Mouse (Mus musculus) CH12.LX (cell line): ENCODE data around the gene Polr3gl. TPM values are rescaled to one million over a fixed set of nuclear protein-coding genes. Genes with fewer than 3 reads are reported as not detected.

Experiments used
- DNase-seq: peaks from one replicate; pipeline ENCODE4 v3.0.0-alpha.2; 2013; ENCODE audit errors: extremely low read depth
- H3K27ac ChIP-seq: 2 replicates; pipeline ENCODE4 v1.5.1; 2012; ENCODE audit warnings: low read depth, mild to moderate bottlenecking, control low read depth, moderate library complexity; ENCODE audit not compliant: insufficient read depth
- H3K27me3 ChIP-seq: replicated peaks from 2 replicates; pipeline ENCODE3; 2012; ENCODE audit warnings: inconsistent platforms
- H3K36me3 ChIP-seq, 2 experiments: replicated peaks in 1 of 2; 2 replicates each; pipeline versions ENCODE3 to v1.6.1; 2012; ENCODE audit warnings: inconsistent platforms in 1 of 2, low read length in 1 of 2, mild to moderate bottlenecking in 1 of 2, mixed read lengths in 1 of 2, moderate library complexity in 1 of 2; ENCODE audit not compliant: control insufficient read depth in 1 of 2, insufficient read depth in 1 of 2
- H3K4me1 ChIP-seq, 2 experiments: 2 replicates each; pipeline ENCODE4 v1.6.1; 2012; ENCODE audit warnings: inconsistent platforms in 1 of 2, moderate library complexity in 1 of 2; ENCODE audit not compliant: insufficient read depth in 2 of 2, control insufficient read depth in 1 of 2
- H3K4me2 ChIP-seq: 2 replicates; pipeline ENCODE4 v1.6.1; 2012; ENCODE audit warnings: low read depth, mild to moderate bottlenecking, control low read depth; ENCODE audit not compliant: poor library complexity, insufficient read depth, severe bottlenecking
- H3K4me3 ChIP-seq, 3 experiments: fragments of 150-350 bp in 1 of 3; sonication (generic) in 1 of 3; replicated peaks in 1 of 3; 2 replicates each; pipeline versions ENCODE3 to v1.5.1; 2011 to 2012; ENCODE audit warnings: low read depth in 2 of 3, low read length in 2 of 3, mild to moderate bottlenecking in 2 of 3, moderate library complexity in 2 of 3, control low read depth in 1 of 3, improper control_type of control experiment in 1 of 3, inconsistent platforms in 1 of 3, mixed read lengths in 1 of 3; ENCODE audit not compliant: poor library complexity in 1 of 3
- H3K79me2 ChIP-seq: replicated peaks from 2 replicates; pipeline ENCODE4 v1.6.1; 2012; ENCODE audit warnings: mild to moderate bottlenecking, moderate library complexity; ENCODE audit not compliant: control insufficient read depth, poor library complexity, insufficient read depth, severe bottlenecking; ENCODE audit errors: extremely low read depth
- H3K9ac ChIP-seq: 2 replicates; pipeline ENCODE4 v1.6.1; 2012; ENCODE audit warnings: low read depth, mild to moderate bottlenecking, control low read depth, moderate library complexity; ENCODE audit not compliant: insufficient read depth
- H3K9me3 ChIP-seq: replicated peaks from 2 replicates; pipeline ENCODE3; 2012; ENCODE audit warnings: low read length, inconsistent platforms, mixed read lengths
- CHD1 ChIP-seq: IDR thresholded peaks from 2 replicates; pipeline ENCODE4 v1.6.1; 2012; ENCODE audit warnings: low read depth, low read length, improper control_type of control experiment, inconsistent platforms
- CTCF ChIP-seq, 2 experiments: IDR thresholded peaks in 1 of 2; conservative IDR thresholded peaks in 1 of 2; 2 replicates each; pipeline ENCODE4 v1.5.1; 2011 to 2012; ENCODE audit warnings: low read depth in 2 of 2, low read length in 2 of 2, improper control_type of control experiment in 1 of 2, inconsistent platforms in 1 of 2, mild to moderate bottlenecking in 1 of 2, moderate library complexity in 1 of 2
- E2F4 ChIP-seq: IDR thresholded peaks from 2 replicates; pipeline ENCODE4 v1.6.1; 2011; ENCODE audit warnings: low read depth, low read length, improper control_type of control experiment; ENCODE audit not compliant: insufficient replicate concordance
- GABPA ChIP-seq: IDR thresholded peaks from 2 replicates; pipeline ENCODE4 v1.6.1; 2012; ENCODE audit warnings: low read depth, low read length, improper control_type of control experiment, inconsistent platforms; ENCODE audit not compliant: insufficient replicate concordance
- IRF4 ChIP-seq: IDR thresholded peaks from 2 replicates; pipeline ENCODE4 v1.6.1; 2014; ENCODE audit warnings: low read depth, mild to moderate bottlenecking, inconsistent platforms, low read length, improper control_type of control experiment
- JUN ChIP-seq: IDR thresholded peaks from 2 replicates; pipeline ENCODE4 v1.6.1; 2011; ENCODE audit warnings: low read depth, mild to moderate bottlenecking, low read length, improper control_type of control experiment, moderate library complexity; ENCODE audit not compliant: insufficient read depth
- MXI1 ChIP-seq: IDR thresholded peaks from 2 replicates; pipeline ENCODE4 v1.6.1; 2011; ENCODE audit warnings: mild to moderate bottlenecking, low read depth, low read length, improper control_type of control experiment
- NRF1 ChIP-seq: IDR thresholded peaks from 2 replicates; pipeline ENCODE4 v1.6.1; 2014; ENCODE audit warnings: low read depth, mild to moderate bottlenecking, inconsistent platforms, low read length, improper control_type of control experiment, moderate library complexity
- POLR2AphosphoS2 ChIP-seq: IDR thresholded peaks from 2 replicates; pipeline ENCODE4 v1.6.1; 2011; ENCODE audit warnings: low read depth, low read length, improper control_type of control experiment
- RAD21 ChIP-seq: IDR thresholded peaks from 2 replicates; pipeline ENCODE4 v1.6.1; 2011; ENCODE audit warnings: low read depth, mild to moderate bottlenecking, low read length, improper control_type of control experiment, moderate library complexity
- RCOR1 ChIP-seq: conservative IDR thresholded peaks from 2 replicates; pipeline ENCODE4 v1.6.1; 2012; ENCODE audit warnings: low read depth, mild to moderate bottlenecking, inconsistent platforms, low read length, improper control_type of control experiment
- USF2 ChIP-seq: conservative IDR thresholded peaks from 2 replicates; pipeline ENCODE4 v1.6.1; 2011; ENCODE audit warnings: low read depth, low read length, improper control_type of control experiment
- ZC3H11A ChIP-seq: IDR thresholded peaks from 2 replicates; pipeline ENCODE4 v1.6.1; 2012; ENCODE audit warnings: low read depth, mild to moderate bottlenecking, inconsistent platforms, low read length, improper control_type of control experiment
- dilution Hi-C: fragments of 300-500 bp; cut with MboI; formaldehyde crosslinking; loops from 2 replicates; pipeline ENCODE4 v1.14.3; 2020; ENCODE audit warnings: low sequenced_read_pairs; ENCODE audit not compliant: extremely low pct_unique_long_range_greater_than_20kb, extremely low pct_ligation_motif_present
- in situ Hi-C: fragments of 300-500 bp; cut with MboI; formaldehyde crosslinking; loops from 3 replicates; pipeline ENCODE4 v1.14.3; 2019; ENCODE audit warnings: low sequenced_read_pairs, low pct_ligation_motif_present, low pct_unique_long_range_greater_than_20kb, mixed read lengths
- polyA plus RNA-seq: library from polyadenylated mRNA; unstranded; fragments of >175 nt; gene quantifications from 2 replicates; pipeline ENCODE4 v1.2.1, GENCODE M21; 2012; ENCODE audit warnings: low read depth; ENCODE audit not compliant: insufficient read length
- total RNA-seq, 2 experiments: library from RNA; depleted of rRNA; stranded (reverse); fragments of 300-350 nt in 1 of 2; fragments of >200 nt in 1 of 2; gene quantifications; 2 replicates each; pipeline ENCODE4 v1.2.3; 2012 to 2014

The Polr3gl gene
- total and polyA plus RNA-seq, 3 experiments, result 13.7 to 18.8 (median 15.7) TPM

DNA sequence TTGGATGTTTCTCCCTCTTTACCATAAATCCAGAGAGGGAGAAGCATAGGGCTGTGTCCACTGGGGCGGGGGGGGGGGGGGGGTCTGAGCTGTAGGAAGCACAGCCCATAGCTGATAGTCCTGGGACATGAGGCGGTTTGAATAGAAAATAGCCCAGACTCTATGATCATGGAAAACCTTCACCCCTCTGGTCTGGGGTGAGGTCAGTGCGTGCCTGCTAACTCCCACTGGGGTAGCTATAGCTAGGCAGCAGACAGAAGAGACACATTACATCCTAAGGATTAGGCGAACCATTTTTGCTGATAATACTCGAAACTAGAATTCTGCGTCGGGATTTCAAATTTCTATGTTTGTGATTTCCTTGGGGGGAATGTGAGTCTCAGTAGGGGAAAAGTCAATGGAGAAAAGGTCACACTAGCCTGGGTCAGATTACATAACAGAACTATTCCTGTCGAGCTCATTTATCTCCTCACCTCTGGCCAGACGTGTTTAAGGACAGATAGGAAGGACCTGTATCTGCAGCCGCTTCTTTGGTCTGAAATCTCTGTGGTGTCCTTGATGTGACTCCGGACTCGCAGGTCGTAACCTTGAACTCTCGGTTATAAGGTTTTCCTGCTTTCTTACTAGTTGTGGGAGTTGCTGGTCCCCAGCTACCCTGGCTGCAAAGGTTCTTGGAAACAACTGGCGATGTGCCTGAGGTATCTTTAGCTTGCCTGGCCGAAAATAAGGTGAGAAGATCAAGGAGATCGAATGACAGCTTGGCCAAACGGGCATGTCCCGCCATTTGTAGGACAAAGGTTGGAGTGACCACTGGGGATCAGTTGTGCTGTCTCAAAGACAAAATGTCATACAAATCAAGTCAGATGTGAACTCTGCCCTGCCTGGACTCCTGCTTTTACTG is 20.1 kb downstream of the Polr3gl start:
- H3K27me3 ChIP-seq, result no peaks in the 10 kb centered on the region
- no peak overlapping the region for H3K27ac ChIP-seq
- no peaks in the 10 kb centered on the region for H3K79me2 ChIP-seq
- TF ChIP-seq USF2, result no peak
- no peak for TF ChIP-seq GABPA
- no peak overlapping the region for H3K4me3 ChIP-seq
- H3K36me3 ChIP-seq, result peaks cover 0 to 4% of the 10 kb centered on the region in 2 experiments
- H3K9me3 ChIP-seq, result no peaks in the 10 kb centered on the region
- no peak overlapping the region for H3K4me2 ChIP-seq
- peaks cover 12 to 49% of the 10 kb centered on the region in 2 experiments for H3K4me1 ChIP-seq
- in situ Hi-C loops (no loop called here), dilution Hi-C loops (no loop called here)
- no peak overlapping the region for H3K9ac ChIP-seq
- DNase-seq, result no peak

DNA sequence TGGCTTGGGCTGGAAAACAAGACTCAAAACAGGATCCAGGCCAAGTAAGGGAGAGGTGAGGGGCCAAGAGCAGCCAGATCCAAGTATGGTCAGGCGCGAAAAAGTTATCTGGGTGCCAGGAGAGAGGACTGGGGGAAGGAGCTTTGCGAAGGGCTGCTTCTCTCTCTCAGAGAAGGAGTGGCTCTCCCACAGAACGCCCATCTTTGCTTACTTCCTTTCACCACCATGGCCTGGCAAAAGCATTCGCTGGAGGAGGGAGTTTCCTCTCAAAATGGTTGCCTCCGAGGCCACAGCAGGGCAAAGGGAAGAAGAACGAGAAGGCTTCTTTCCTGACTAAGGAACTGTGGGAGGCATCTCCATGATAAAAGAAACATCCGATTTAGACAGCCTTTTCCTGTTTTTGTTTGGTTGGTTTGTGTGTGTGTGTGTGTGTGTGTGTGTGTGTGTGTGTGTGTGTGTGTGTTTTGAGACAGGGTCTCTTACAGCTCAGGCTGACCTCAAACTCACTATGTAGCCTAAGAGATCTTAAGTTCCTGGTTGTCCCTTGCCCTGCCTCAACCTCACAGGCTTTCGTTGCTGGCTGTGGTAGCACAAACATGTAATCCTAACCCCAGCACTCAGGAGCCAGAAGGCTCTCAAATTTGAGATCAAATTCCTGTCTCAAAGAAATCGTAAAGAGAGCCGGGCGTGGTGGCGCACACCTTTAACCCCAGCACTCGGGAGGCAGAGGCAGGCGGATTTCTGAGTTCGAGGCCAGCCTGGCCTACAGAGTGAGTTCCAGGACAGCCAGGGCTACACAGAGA is 21.9 kb downstream of the Polr3gl start:
- TF ChIP-seq RCOR1, result no peak
- dilution Hi-C loops (no loop called here), in situ Hi-C loops (no loop called here)
- Histone ChIP-seq H3K9ac (no peak overlapping the region), H3K9me3 (no peaks in the 10 kb centered on the region), H3K36me3 (no peaks in the 10 kb centered on the region), H3K4me2 (no peak overlapping the region), H3K4me3 (no peak overlapping the region), H3K27ac (no peak overlapping the region), H3K79me2 (no peaks in the 10 kb centered on the region), H3K4me1 (peaks cover 9 to 41% of the 10 kb centered on the region in 2 experiments), H3K27me3 (no peaks in the 10 kb centered on the region)
- no peak for DNase-seq

DNA sequence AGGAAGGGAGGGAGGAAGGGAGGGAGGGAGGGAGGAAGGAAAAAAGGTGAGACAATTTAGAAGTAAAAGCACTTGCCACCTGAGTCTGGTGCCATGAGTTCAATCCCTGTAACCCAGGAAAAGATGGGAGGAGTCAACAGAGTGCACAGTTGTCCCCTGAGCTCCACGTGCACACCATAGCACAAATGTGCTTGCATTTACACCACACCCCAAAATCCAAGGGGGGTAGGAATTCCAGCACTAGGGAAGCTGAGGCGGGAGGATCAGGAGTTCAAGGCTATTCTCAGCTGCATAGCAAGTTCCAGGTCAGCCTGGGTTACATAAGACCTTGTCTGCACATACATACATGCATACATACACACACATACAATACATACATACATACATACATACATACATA is 22.6 kb downstream of the Polr3gl start:
- no peaks in the 10 kb centered on the region for H3K27me3 ChIP-seq
- H3K9me3 ChIP-seq, result no peaks in the 10 kb centered on the region
- H3K79me2 ChIP-seq, result no peaks in the 10 kb centered on the region
- H3K36me3 ChIP-seq, result no peaks in the 10 kb centered on the region
- no peak overlapping the region for H3K27ac ChIP-seq
- peaks cover 9 to 40% of the 10 kb centered on the region in 2 experiments for H3K4me1 ChIP-seq
- no peak for DNase-seq
- dilution Hi-C loops, result no loop called here
- H3K9ac ChIP-seq, result no peak overlapping the region
- H3K4me3 ChIP-seq, result no peak overlapping the region
- in situ Hi-C loops, result no loop called here
- TF ChIP-seq NRF1 (no peak), CHD1 (no peak), E2F4 (no peak), JUN (no peak), ZC3H11A (no peak), RAD21 (no peak), POLR2AphosphoS2 (no peak), MXI1 (no peak), CTCF (conservative IDR thresholded peaks at IDR 0.05 in 1 of 2, IDR thresholded peaks at IDR 0.05 in 1 of 2; ENCODE audit: low read depth in 2 of 2, low read length in 2 of 2) (no peak), IRF4 (no peak)
- H3K4me2 ChIP-seq, result no peak overlapping the region
